Mouse (Mus musculus) heart, embryonic 16.5 days (tissue): ENCODE data around the gene Tmprss12. TPM values are rescaled to one million over a fixed set of nuclear protein-coding genes. Genes with fewer than 3 reads are reported as not detected.
A peak's percentile ranks its signal among the peaks of the same experiment; 100 is the strongest.

ENCODE experiments used
- ATAC-seq: fragments of 200-750 bp; cut with Nextera tagmentation; replicated peaks from 2 replicates; pipeline ENCODE4 v1.8.0; 2017; ENCODE audit warnings: moderate number of reproducible peaks; ENCODE audit not compliant: insufficient read depth, low FRiP score; ENCODE audit errors: extremely low read depth
- H3K27ac ChIP-seq: fragments of 300-500 bp; sonication (generic); 2 replicates; pipeline ENCODE4 v1.5.1; 2014; ENCODE audit warnings: mild to moderate bottlenecking, low read length, control low read depth, moderate library complexity
- H3K27me3 ChIP-seq: fragments of 300-500 bp; sonication (generic); 2 replicates; pipeline ENCODE4 v1.6.1; 2014; ENCODE audit warnings: low read length, mixed read lengths; ENCODE audit not compliant: control insufficient read depth, insufficient read depth
- H3K36me3 ChIP-seq: fragments of 300-500 bp; sonication (generic); 2 replicates; pipeline ENCODE4 v1.6.1; 2014; ENCODE audit not compliant: control insufficient read depth, insufficient read depth
- H3K4me1 ChIP-seq: fragments of 300-500 bp; sonication (generic); 2 replicates; pipeline ENCODE4 v1.6.1; 2014; ENCODE audit warnings: low read length, mixed read lengths; ENCODE audit not compliant: control insufficient read depth, insufficient read depth
- H3K4me2 ChIP-seq: fragments of 300-500 bp; sonication (generic); 2 replicates; pipeline ENCODE4 v1.6.1; 2014; ENCODE audit warnings: low read depth, mild to moderate bottlenecking, control low read depth, low read length
- H3K4me3 ChIP-seq: fragments of 300-500 bp; sonication (generic); 2 replicates; pipeline ENCODE4 v1.5.1; 2014; ENCODE audit warnings: mild to moderate bottlenecking, control low read depth, low read length
- H3K9ac ChIP-seq: fragments of 300-500 bp; sonication (generic); 2 replicates; pipeline ENCODE4 v1.6.1; 2014; ENCODE audit warnings: low read length, control low read depth
- H3K9me3 ChIP-seq: fragments of 300-500 bp; sonication (generic); replicated peaks from 2 replicates; pipeline ENCODE4 v1.6.1; 2016; ENCODE audit warnings: low read length; ENCODE audit not compliant: control insufficient read depth
- WGBS: fragments of 180-500 bp; shearing (Covaris S2); extraction: QIAGEN DNeasy Blood & Tissue Kit; methylation state at CpG from one replicate; pipeline ENCODE4 v1.1.7; 2014; 5-methylcytosine and 5-hydroxymethylcytosine counted together
- polyA plus RNA-seq: library from polyadenylated mRNA; unstranded; fragments of >200 nt; fragmentation: Nextera tagmentation; extraction: Ambion mirVana; gene quantifications from 2 replicates; pipeline ENCODE4 v1.2.1, GENCODE M21; 2015

The Tmprss12 gene
- not detected in 2 replicates for polyA plus RNA-seq

DNA sequence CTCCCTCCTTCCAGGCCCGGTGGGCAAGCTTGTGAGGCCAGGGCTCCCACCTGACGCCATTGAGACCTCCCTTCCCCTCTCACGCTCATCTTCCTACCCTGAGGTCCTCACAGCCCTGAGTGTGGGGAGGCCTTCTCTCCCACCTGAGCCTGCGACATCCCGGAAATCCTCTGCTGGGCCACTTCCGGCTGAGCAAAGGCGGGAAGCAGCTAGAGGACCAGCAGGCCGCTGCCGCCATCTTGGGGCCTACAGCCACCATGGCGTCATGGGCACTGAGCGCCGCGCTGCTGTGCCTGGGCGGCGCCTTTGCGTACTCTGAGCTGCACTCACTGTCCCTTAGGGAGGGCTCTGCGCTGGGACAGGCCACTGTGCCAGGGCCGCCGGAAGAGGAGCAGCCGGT lies at the start of gene Tmprss12:
Tmprss12 (plus strand) TSS at position 212 of the 400 bp plus-strand sequence.
- no peaks in the 10 kb centered on the region for H3K9me3 ChIP-seq
- no peak within 1 kb of the TSS for H3K4me2 ChIP-seq
- H3K4me1 ChIP-seq = no peaks in the 10 kb centered on the region
- H3K27ac ChIP-seq = no peak within 1 kb of the TSS
- H3K4me3 ChIP-seq = no peak within 1 kb of the TSS
- 94% methylated on average over 20 of the region's 20 CpGs for WGBS
- no peak within 1 kb of the TSS for H3K9ac ChIP-seq
- no peaks in the 10 kb centered on the region for H3K27me3 ChIP-seq
- no peaks in the 10 kb centered on the region for H3K36me3 ChIP-seq
- ATAC-seq = no peak

GRCm38 (mm10) chr15:100231616-100232525 lies 48.8 kb upstream of the Tmprss12 start:
- H3K27me3 ChIP-seq = no peaks in the 10 kb centered on the region
- no peak overlapping the region for H3K4me2 ChIP-seq
- H3K4me1 ChIP-seq = peaks cover 24% of the 10 kb centered on the region
- no peak overlapping the region for H3K4me3 ChIP-seq
- no peak overlapping the region for H3K27ac ChIP-seq
- H3K9me3 ChIP-seq = no peaks in the 10 kb centered on the region
- no peak overlapping the region for H3K9ac ChIP-seq
- peaks cover 23% of the 10 kb centered on the region for H3K36me3 ChIP-seq
- 76% methylated on average over 14 of the region's 14 CpGs for WGBS
- ATAC-seq = no peak

- WGBS = 87% methylated on average over 12 of the region's 12 CpGs
- Histone ChIP-seq H3K9me3 (no peaks in the 10 kb centered on the region), H3K27me3 (no peaks in the 10 kb centered on the region), H3K36me3 (peaks cover 26% of the 10 kb centered on the region), H3K4me3 (no peak overlapping the region), H3K4me2 (no peak overlapping the region), H3K27ac (no peak overlapping the region), H3K9ac (no peak overlapping the region), H3K4me1 (peaks cover 21% of the 10 kb centered on the region)
- no peak for ATAC-seq
Measured at GRCm38 (mm10) chr15:100235208-100235965, 45.2 kb upstream of the Tmprss12 start.

DNA sequence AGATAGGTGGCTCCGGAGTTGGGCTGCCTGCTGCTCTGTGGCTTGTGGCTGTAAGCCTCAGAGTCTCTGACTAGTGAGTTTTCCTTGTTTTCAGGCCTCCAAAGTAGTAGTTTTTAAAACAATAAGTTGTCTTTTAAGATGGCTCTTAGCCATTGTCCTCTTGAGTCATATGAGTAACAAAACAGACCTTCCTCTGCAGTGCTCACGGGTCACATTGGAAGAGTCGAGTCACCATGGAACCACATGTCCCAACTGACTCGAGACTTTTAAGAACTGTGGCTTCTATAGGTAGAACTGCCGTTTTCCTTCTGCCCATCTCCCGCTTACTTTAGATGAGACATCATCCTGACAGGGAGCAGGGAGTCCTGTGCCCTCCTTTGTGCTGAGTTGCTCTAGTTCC lies 43.7 kb upstream of the Tmprss12 start:
- WGBS = 65% methylated on average over 6 of the region's 6 CpGs
- peak overlapping the region; percentile 8; the same call in 1 of the 2 replicates for H3K9ac ChIP-seq
- ATAC-seq = no peak
- H3K36me3 ChIP-seq = peaks cover 38% of the 10 kb centered on the region
- peak overlapping the region; percentile 63 for H3K27ac ChIP-seq
- no peaks in the 10 kb centered on the region for H3K27me3 ChIP-seq
- H3K4me1 ChIP-seq = peaks cover 14% of the 10 kb centered on the region
- no peak overlapping the region for H3K4me2 ChIP-seq
- no peak overlapping the region for H3K4me3 ChIP-seq
- no peaks in the 10 kb centered on the region for H3K9me3 ChIP-seq

GRCm38 (mm10) chr15:100241780-100242179 lies 38.9 kb upstream of the Tmprss12 start:
- peaks cover 13% of the 10 kb centered on the region for H3K4me1 ChIP-seq
- H3K4me3 ChIP-seq = no peak overlapping the region
- no peaks in the 10 kb centered on the region for H3K9me3 ChIP-seq
- peaks cover 35% of the 10 kb centered on the region for H3K36me3 ChIP-seq
- no peak overlapping the region for H3K4me2 ChIP-seq
- no peak for ATAC-seq
- no peaks in the 10 kb centered on the region for H3K27me3 ChIP-seq
- H3K9ac ChIP-seq = no peak overlapping the region
- 90% methylated on average over 6 of the region's 6 CpGs for WGBS
- no peak overlapping the region for H3K27ac ChIP-seq

- WGBS = 94% methylated on average over 7 of the region's 7 CpGs
- Histone ChIP-seq H3K4me2 (no peak overlapping the region), H3K36me3 (peaks cover 57% of the 10 kb centered on the region), H3K9ac (no peak overlapping the region), H3K4me1 (no peaks in the 10 kb centered on the region), H3K4me3 (no peak overlapping the region), H3K9me3 (no peaks in the 10 kb centered on the region), H3K27me3 (no peaks in the 10 kb centered on the region), H3K27ac (no peak overlapping the region)
- no peak for ATAC-seq
Measured at GRCm38 (mm10) chr15:100245951-100246350, 34.7 kb upstream of the Tmprss12 start.

GRCm38 (mm10) chr15:100247296-100247695 lies 33.3 kb upstream of the Tmprss12 start:
- WGBS = 93% methylated on average over 9 of the region's 9 CpGs
- H3K27me3 ChIP-seq = no peaks in the 10 kb centered on the region
- H3K9ac ChIP-seq = no peak overlapping the region
- H3K4me2 ChIP-seq = no peak overlapping the region
- no peaks in the 10 kb centered on the region for H3K4me1 ChIP-seq
- no peaks in the 10 kb centered on the region; the same call in 1 of the 2 replicates for H3K9me3 ChIP-seq
- H3K4me3 ChIP-seq = no peak overlapping the region
- no peak for ATAC-seq
- H3K27ac ChIP-seq = no peak overlapping the region
- H3K36me3 ChIP-seq = peaks cover 61% of the 10 kb centered on the region

- Histone ChIP-seq H3K4me1 (no peaks in the 10 kb centered on the region), H3K27me3 (no peaks in the 10 kb centered on the region), H3K4me3 (no peak overlapping the region), H3K36me3 (peaks cover 63% of the 10 kb centered on the region), H3K9ac (no peak overlapping the region), H3K9me3 (no peaks in the 10 kb centered on the region; the same call in 1 of the 2 replicates), H3K4me2 (no peak overlapping the region), H3K27ac (no peak overlapping the region)
- no peak for ATAC-seq
- WGBS = 93% methylated on average over 6 of the region's 6 CpGs
Measured at GRCm38 (mm10) chr15:100248665-100249433, 31.8 kb upstream of the Tmprss12 start.
